Mouse (Mus musculus): ENCODE results near the gene Il6. TPM values are rescaled to one million over a fixed set of nuclear protein-coding genes. Genes with fewer than 3 reads are reported as not detected.

Gene Il6
- total and polyA plus RNA-seq, 3 experiments: 1.2 to 12.9 TPM; not detected in 1

- Histone ChIP-seq H3K9ac (ENCODE audit: insufficient read depth, low read depth) (peak overlapping the region; percentile 56; the same call in 1 of the 2 replicates), H3K36me3 (replicated peaks in 1 of 2; ENCODE audit: control insufficient read depth in 1 of 2, insufficient read depth in 1 of 2, low read length in 1 of 2) (no peaks in the 10 kb centered on the region), H3K9me3 (replicated peaks; ENCODE audit: low read length) (peaks cover 6% of the 10 kb centered on the region), H3K27me3 (replicated peaks) (no peaks in the 10 kb centered on the region), H3K4me3 (replicated peaks in 1 of 3; ENCODE audit: low read depth in 2 of 3, low read length in 2 of 3, poor library complexity in 1 of 3) (no peak overlapping the region), H3K27ac (ENCODE audit: insufficient read depth, low read depth) (peak overlapping the region; percentile 75), H3K4me1 (ENCODE audit: control insufficient read depth in 1 of 2, insufficient read depth in 2 of 2) (peaks cover 11 to 45% of the 10 kb centered on the region in 2 experiments), H3K79me2 (replicated peaks; ENCODE audit: control insufficient read depth, extremely low read depth, insufficient read depth, poor library complexity, severe bottlenecking) (no peaks in the 10 kb centered on the region), H3K4me2 (ENCODE audit: insufficient read depth, low read depth, poor library complexity, severe bottlenecking) (peak overlapping the region; percentile 39; the same call in 1 of the 2 replicates)
- DNase-seq (ENCODE audit: extremely low read depth): peak; percentile 57
- in situ Hi-C loops (cut with MboI; ENCODE audit: low pct_ligation_motif_present, low pct_unique_long_range_greater_than_20kb, low sequenced_read_pairs): no loop called here
- TF ChIP-seq MXI1 (IDR thresholded peaks at IDR 0.05; ENCODE audit: low read depth, low read length) (peak; percentile 58; the same call in 1 of the 2 replicates), ZMIZ1 (IDR thresholded peaks at IDR 0.05; ENCODE audit: low read depth, low read length) (no peak), UBTF (IDR thresholded peaks at IDR 0.05; ENCODE audit: low read depth, low read length) (no peak), RCOR1 (conservative IDR thresholded peaks at IDR 0.05; ENCODE audit: low read depth, low read length) (no peak), ETS1 (conservative IDR thresholded peaks at IDR 0.05; ENCODE audit: low read depth, low read length) (peak; percentile 43; the same call in 1 of the 2 replicates), SMC3 (IDR thresholded peaks at IDR 0.05; ENCODE audit: low read depth, low read length) (no peak), ZC3H11A (IDR thresholded peaks at IDR 0.05; ENCODE audit: low read depth, low read length) (no peak), GABPA (IDR thresholded peaks at IDR 0.05; ENCODE audit: insufficient replicate concordance, low read depth, low read length) (no peak), MYC (IDR thresholded peaks at IDR 0.05; ENCODE audit: low read depth, low read length) (peak; percentile 65; the same call in 1 of the 2 replicates), MAZ (IDR thresholded peaks at IDR 0.05; ENCODE audit: low read depth, low read length) (peak; percentile 91; the same call in 1 of the 2 replicates), JUN (IDR thresholded peaks at IDR 0.05; ENCODE audit: insufficient read depth, low read depth, low read length) (0 out of 2 replicates have a peak, but pooled peaks have one; percentile 34), USF2 (conservative IDR thresholded peaks at IDR 0.05; ENCODE audit: low read depth, low read length) (no peak), MAX (IDR thresholded peaks at IDR 0.05; ENCODE audit: low read length) (peak; percentile 68; the same call in 1 of the 2 replicates), KAT2A (IDR thresholded peaks at IDR 0.05; ENCODE audit: insufficient replicate concordance, low read length) (no peak), ZNF384 (IDR thresholded peaks at IDR 0.05; ENCODE audit: low read depth, low read length) (peak; percentile 29; the same call in 1 of the 2 replicates), E2F4 (IDR thresholded peaks at IDR 0.05; ENCODE audit: insufficient replicate concordance, low read depth, low read length) (no peak), ELF1 (IDR thresholded peaks at IDR 0.05; ENCODE audit: low read depth, low read length) (no peak), IRF4 (IDR thresholded peaks at IDR 0.05; ENCODE audit: low read depth, low read length) (peak; percentile 79), CHD2 (IDR thresholded peaks at IDR 0.05; ENCODE audit: low read length) (no peak), POLR2AphosphoS2 (IDR thresholded peaks at IDR 0.05; ENCODE audit: low read depth, low read length) (no peak), EP300 (IDR thresholded peaks at IDR 0.05; ENCODE audit: low read length) (peak; percentile 62)
- dilution Hi-C loops (cut with MboI; ENCODE audit: extremely low pct_ligation_motif_present, extremely low pct_unique_long_range_greater_than_20kb, low sequenced_read_pairs): no loop called here
Measured at GRCm38 (mm10) chr5:29994344-29994743, 18.6 kb upstream of the Il6 start.

Data from CH12.LX (cell line).